Mouse (Mus musculus): ENCODE results near the gene Gm960.
"Not testable (repeated sequence)": the region's sequence is repeated elsewhere in the genome, so short reads cannot be mapped to it uniquely, and the experiment has no call there.

Gm960 gene

DNA sequence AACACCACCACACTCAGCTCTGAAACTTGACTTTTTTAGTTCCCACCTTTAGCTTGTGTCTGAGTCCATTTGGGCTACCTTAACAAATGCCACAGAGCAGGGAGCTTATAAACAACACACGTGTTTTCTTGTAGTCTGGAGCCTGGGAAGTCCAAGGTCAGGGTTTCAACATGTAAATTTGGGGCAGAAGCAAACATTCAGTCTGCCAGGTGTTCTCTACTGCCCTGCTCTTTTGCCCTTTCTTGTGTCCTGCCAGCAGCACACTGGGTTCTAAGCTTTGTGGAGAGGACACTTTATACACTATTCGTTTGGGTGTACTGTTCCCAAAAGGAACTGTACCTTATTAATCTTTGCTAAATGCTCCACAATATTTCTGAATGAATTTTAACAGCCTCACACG lies 110.0 kb downstream of the Gm960 start:
- no peak for DNase-seq (ENCODE audit: low read depth)

DNA sequence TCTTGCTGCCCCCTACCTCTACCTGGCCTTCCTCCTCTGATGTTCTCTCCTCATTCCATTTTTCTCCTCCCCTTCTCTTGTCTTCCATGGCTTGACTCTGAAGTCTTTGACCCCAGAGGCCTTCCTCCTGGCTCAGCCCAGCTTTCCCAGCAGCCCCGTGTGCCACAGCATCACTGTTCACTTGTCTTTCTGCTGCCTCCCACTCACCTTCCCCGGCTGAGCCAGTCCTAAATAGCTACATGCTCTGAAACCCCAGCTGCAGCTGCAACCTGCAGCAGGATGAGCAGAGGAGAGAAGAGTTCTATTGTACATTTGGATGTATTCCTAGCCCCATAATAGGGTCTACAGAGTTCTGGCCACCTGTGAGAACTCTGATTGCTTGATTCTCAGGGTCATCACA lies 111.0 kb downstream of the Gm960 start:
- no peak for DNase-seq (ENCODE audit: low read depth)

DNA sequence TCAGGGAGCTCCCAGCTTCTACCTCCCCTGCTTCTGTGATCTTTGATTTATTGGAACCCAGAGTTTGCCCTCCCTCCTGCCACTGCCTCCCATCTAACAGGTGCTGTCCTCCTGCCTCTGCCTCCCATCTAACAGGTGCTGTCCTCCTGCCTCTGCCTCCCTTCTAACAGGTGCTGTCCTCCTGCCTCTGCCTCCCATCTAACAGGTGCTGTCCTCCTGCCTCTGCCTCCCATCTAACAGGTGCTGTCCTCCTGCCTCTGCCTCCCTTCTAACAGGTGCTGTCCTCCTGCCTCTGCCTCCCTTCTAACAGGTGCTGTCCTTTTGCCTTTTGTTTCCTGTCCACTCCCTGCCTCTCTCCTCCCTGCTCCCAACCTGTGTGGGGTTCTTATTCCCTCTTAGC lies 111.7 kb downstream of the Gm960 start:
- not testable (repeated sequence) for DNase-seq (ENCODE audit: low read depth)

DNA sequence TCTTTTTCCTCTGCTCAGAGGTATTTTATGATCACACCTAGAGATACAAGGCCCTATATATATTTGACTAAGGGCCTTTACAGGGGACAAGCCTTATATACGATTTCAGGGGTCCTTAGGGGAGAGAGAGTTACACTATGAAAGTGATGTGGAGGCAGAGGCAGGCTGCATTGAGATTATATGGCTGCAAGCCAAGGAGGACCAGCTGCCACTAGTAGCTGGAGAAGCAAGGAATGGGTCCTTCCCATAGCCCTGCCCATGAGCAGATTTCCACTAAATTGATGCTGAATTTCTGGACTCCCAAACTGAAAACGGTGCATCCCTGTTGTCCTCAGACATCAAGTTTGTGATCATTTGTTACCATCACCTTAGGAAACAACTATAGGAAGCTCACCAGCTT lies 114.6 kb downstream of the Gm960 start:
- no peak for DNase-seq (ENCODE audit: low read depth)

DNA sequence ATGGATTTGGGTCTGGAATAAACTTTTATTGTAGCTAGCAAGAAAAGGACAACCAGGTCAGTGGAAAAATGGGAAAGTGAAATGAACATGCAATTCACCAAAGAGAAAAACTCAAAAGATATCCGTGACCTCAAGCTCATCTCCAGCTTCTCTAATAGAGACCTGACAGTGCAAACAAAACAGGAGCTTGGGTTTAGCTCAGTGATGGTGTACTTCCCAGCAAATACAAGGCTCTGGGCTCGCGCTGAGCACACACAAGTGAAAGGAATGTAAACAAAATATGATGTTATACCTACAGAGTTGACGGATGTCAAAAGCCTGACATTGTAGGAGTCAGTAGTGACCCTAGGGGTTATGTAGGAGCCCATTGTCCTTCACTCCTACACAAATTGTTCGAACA lies 119.2 kb downstream of the Gm960 start:
- no peak for DNase-seq (ENCODE audit: low read depth)

DNA sequence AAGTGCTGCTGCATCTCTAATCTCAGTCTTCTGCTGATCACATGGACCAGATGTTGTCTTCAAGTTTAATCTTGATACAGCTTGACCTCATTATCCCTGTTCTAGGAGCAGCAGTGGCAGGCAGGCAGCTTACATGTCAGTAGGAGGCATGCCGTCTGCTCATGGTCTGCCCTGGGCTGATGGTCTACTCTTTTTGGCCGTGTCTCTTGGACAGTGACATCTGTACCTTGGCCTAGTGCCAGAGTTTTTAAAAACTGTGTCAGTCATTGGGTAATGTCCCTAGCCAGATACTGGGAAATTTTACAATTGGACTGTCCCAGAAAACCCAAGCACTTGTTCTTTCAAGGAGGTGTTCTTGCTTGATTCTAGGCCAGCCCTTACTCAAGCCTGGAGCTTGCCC lies 119.7 kb downstream of the Gm960 start:
- DNase-seq (ENCODE audit: low read depth), result no peak
